Mouse (Mus musculus): ENCODE data around the gene Stfa2. TPM values are rescaled to one million over a fixed set of nuclear protein-coding genes. Genes with fewer than 3 reads are reported as not detected.
"Not testable (repeated sequence)": the region's sequence is repeated elsewhere in the genome, so short reads cannot be mapped to it uniquely, and the experiment has no call there.

Gene Stfa2
- not detected in 2 replicates for polyA plus RNA-seq (2016; fragmentation: Nextera tagmentation; extraction: Ambion mirVana)

GRCm38 (mm10) chr16:36408357-36408756 is at the start of gene Stfa2:
Stfa2 (minus strand) TSS chr16:36408457.
- no peaks in the 10 kb centered on the region for H3K27me3 ChIP-seq
- no peak for ATAC-seq (ENCODE audit: low FRiP score)
- H3K4me1 ChIP-seq, result no peaks in the 10 kb centered on the region
- H3K36me3 ChIP-seq (replicated peaks), result no peaks in the 10 kb centered on the region
- H3K9ac ChIP-seq, result no peak within 1 kb of the TSS
- no peak within 1 kb of the TSS for H3K4me3 ChIP-seq (replicated peaks)
- H3K27ac ChIP-seq, result no peak within 1 kb of the TSS
- no peak within 1 kb of the TSS for H3K4me2 ChIP-seq
- H3K9me3 ChIP-seq, result no peaks in the 10 kb centered on the region

GRCm38 (mm10) chr16:36455342-36455802 is 47.1 kb upstream of the Stfa2 start, which contains the start of gene Stfa3:
Stfa3 (minus strand) TSS chr16:36455392.
- 91% methylated on average over 4 of the region's 4 CpGs for WGBS
- Histone ChIP-seq H3K27me3 (no peaks in the 10 kb centered on the region), H3K9me3 (no peaks in the 10 kb centered on the region), H3K4me3 (replicated peaks) (no peak within 1 kb of the TSS), H3K4me2 (no peak within 1 kb of the TSS), H3K27ac (no peak within 1 kb of the TSS), H3K4me1 (0 out of 2 replicates have a peak, but pooled peaks cover 5% of the 10 kb centered on the region), H3K9ac (no peak within 1 kb of the TSS), H3K36me3 (replicated peaks) (no peaks in the 10 kb centered on the region)
- ATAC-seq (ENCODE audit: low FRiP score), result no peak

GRCm38 (mm10) chr16:36420979-36421378 is 12.7 kb upstream of the Stfa2 start:
- not testable (repeated sequence) for H3K36me3 ChIP-seq (replicated peaks); H3K4me2 ChIP-seq; H3K9me3 ChIP-seq; H3K4me1 ChIP-seq; H3K27ac ChIP-seq; H3K9ac ChIP-seq; H3K4me3 ChIP-seq (replicated peaks); H3K27me3 ChIP-seq; ATAC-seq (ENCODE audit: low FRiP score)
- 97% methylated on average over 1 of the region's 1 CpGs for WGBS

- Histone ChIP-seq H3K27me3 (no peaks in the 10 kb centered on the region), H3K27ac (no peak overlapping the region), H3K9ac (no peak overlapping the region), H3K4me2 (no peak overlapping the region), H3K4me1 (no peaks in the 10 kb centered on the region), H3K4me3 (replicated peaks) (no peak overlapping the region), H3K36me3 (replicated peaks) (no peaks in the 10 kb centered on the region), H3K9me3 (no peaks in the 10 kb centered on the region)
- WGBS, result 29% methylated on average over 4 of the region's 4 CpGs
- no peak for ATAC-seq (ENCODE audit: low FRiP score)
Measured at GRCm38 (mm10) chr16:36389060-36389459, 19.2 kb downstream of the Stfa2 start.

GRCm38 (mm10) chr16:36367648-36368047 is 40.6 kb downstream of the Stfa2 start, which contains the start of gene BC100530:
BC100530 (minus strand) TSS chr16:36367748.
- not testable (repeated sequence) for H3K36me3 ChIP-seq (replicated peaks); H3K9me3 ChIP-seq; H3K4me3 ChIP-seq (replicated peaks); H3K4me1 ChIP-seq; ATAC-seq (ENCODE audit: low FRiP score); H3K27ac ChIP-seq; H3K9ac ChIP-seq; H3K27me3 ChIP-seq; H3K4me2 ChIP-seq
- 81% methylated on average over 3 of the region's 3 CpGs for WGBS

Other genes with a start within 250 kb of the Stfa2 start
- gene Gm5483, start 224.2 kb downstream of the Stfa2 start, polyA plus RNA-seq (2016; fragmentation: Nextera tagmentation; extraction: Ambion mirVana), result 1.5 TPM in 1 of 2 replicates, not detected in the other
- not detected in 2 replicates for gene Gm5416, start 198.1 kb downstream of the Stfa2 start, polyA plus RNA-seq (2016; fragmentation: Nextera tagmentation; extraction: Ambion mirVana)
- not detected in 2 replicates for gene 2010005H15Rik, start 187.0 kb downstream of the Stfa2 start, polyA plus RNA-seq (2016; fragmentation: Nextera tagmentation; extraction: Ambion mirVana)
- gene Stfa1, start 131.5 kb downstream of the Stfa2 start, polyA plus RNA-seq (2016; fragmentation: Nextera tagmentation; extraction: Ambion mirVana), result 1.3 and 2.0 TPM in 2 replicates
- gene BC117090, start 74.1 kb downstream of the Stfa2 start, polyA plus RNA-seq (2016; fragmentation: Nextera tagmentation; extraction: Ambion mirVana), result not detected in 2 replicates
- 1.5 and 2.3 TPM in 2 replicates for gene BC100530, start 40.7 kb downstream of the Stfa2 start, polyA plus RNA-seq (2016; fragmentation: Nextera tagmentation; extraction: Ambion mirVana)
- not detected in 2 replicates for gene Stfa3, start 46.9 kb upstream of the Stfa2 start, polyA plus RNA-seq (2016; fragmentation: Nextera tagmentation; extraction: Ambion mirVana)
- 0.18 and 0.22 TPM in 2 replicates for gene Casr, start 153.7 kb upstream of the Stfa2 start, polyA plus RNA-seq (2016; fragmentation: Nextera tagmentation; extraction: Ambion mirVana)